Mouse (Mus musculus) bone marrow macrophage, adult 2 months (primary cell): ENCODE data around the gene Rftn2. TPM values are rescaled to one million over a fixed set of nuclear protein-coding genes. Genes with fewer than 3 reads are reported as not detected.

ENCODE experiments used
- H3K27ac ChIP-seq: 2 replicates; pipeline ENCODE4 v1.5.1; 2012; ENCODE audit warnings: low read depth, low read length; ENCODE audit not compliant: insufficient read depth
- H3K4me1 ChIP-seq: 2 replicates; pipeline ENCODE4 v1.6.1; 2012; ENCODE audit warnings: low read length; ENCODE audit not compliant: control insufficient read depth, insufficient read depth
- H3K4me3 ChIP-seq: 2 replicates; pipeline ENCODE4 v1.5.1; 2012; ENCODE audit warnings: mild to moderate bottlenecking, low read length, moderate library complexity; ENCODE audit not compliant: insufficient read depth
- CTCF ChIP-seq: IDR thresholded peaks from 2 replicates; pipeline ENCODE4 v1.5.1; 2012; ENCODE audit warnings: low read depth, mild to moderate bottlenecking, low read length, moderate library complexity
- POLR2A ChIP-seq: IDR thresholded peaks from 2 replicates; pipeline ENCODE4 v1.6.1; 2012; ENCODE audit warnings: mild to moderate bottlenecking, low read depth, low read length, borderline replicate concordance
- polyA plus RNA-seq: library from polyadenylated mRNA; stranded (reverse); fragments of >200 nt; gene quantifications from 2 replicates; pipeline ENCODE4 v1.2.4, GENCODE M21; 2012; ENCODE audit not compliant: missing spikeins, insufficient read depth, insufficient read length

Rftn2 gene
- polyA plus RNA-seq, 1 experiment, result 2.8 TPM

DNA sequence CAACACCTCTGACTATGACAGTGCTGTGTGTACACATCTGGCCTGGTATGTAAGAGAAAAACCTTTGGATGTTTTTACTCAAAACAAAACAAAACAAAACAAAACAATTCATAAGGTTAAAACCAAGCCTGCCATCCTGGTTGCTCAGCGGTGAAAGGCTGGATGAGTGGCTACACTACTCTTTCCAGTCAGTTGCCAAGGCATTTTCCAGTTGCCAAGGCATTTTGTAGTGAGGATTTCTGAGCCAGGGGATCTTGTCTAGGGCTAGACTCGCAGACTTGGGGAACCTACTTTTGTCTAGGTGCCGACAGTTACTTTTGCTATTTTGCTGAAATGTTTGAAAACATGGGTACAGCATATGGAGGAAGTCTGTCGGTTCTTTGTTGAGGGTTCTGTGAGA lies 31.6 kb downstream of the Rftn2 start:
- no peak for TF ChIP-seq CTCF
- no peak for TF ChIP-seq POLR2A
- H3K4me1 ChIP-seq, result no peaks in the 10 kb centered on the region
- H3K27ac ChIP-seq, result no peak overlapping the region
- H3K4me3 ChIP-seq, result no peak overlapping the region

DNA sequence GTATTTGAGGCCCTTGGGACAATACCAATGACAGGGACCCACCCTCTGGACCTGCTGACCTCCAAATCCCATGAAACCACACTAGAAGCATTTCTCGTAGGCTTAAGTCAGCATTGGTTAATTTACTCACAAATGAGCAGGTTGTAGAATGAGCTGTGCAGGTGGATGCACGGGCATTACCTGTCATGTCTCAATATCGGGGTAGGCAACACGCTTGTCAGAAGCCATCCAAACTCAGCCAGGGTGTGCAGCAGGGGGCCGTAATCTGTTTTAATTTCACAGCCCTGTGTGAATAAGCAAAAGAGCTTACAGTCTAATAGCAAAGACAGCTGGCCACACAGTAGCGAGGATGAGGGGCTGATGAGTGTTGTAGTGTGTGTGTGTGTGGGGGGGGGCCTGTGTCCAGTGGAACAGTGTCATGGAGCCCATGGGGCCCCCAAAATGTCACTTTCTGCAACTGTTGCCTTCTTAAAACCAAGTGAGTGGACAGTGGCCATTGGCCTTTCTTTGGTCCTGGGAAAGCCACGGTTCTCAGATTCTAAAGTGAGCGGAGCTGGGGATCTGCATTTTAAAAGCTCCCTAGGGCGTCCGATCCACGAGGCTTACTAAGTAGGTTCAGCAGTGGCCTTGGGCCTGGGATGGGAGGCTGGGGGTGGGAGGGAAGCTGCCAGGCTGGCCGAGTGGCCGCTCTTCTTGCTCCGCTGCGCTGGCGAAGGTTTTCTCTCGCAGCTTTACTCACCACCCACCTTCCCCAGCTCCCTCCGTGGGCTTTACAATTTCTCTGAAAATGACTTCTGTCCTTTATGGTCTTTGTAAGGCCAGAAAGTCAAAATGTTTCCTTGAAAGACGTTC lies 32.3 kb downstream of the Rftn2 start:
- H3K4me1 ChIP-seq, result no peaks in the 10 kb centered on the region
- no peak for TF ChIP-seq POLR2A
- TF ChIP-seq CTCF, result no peak
- no peak overlapping the region for H3K27ac ChIP-seq
- H3K4me3 ChIP-seq, result no peak overlapping the region

DNA sequence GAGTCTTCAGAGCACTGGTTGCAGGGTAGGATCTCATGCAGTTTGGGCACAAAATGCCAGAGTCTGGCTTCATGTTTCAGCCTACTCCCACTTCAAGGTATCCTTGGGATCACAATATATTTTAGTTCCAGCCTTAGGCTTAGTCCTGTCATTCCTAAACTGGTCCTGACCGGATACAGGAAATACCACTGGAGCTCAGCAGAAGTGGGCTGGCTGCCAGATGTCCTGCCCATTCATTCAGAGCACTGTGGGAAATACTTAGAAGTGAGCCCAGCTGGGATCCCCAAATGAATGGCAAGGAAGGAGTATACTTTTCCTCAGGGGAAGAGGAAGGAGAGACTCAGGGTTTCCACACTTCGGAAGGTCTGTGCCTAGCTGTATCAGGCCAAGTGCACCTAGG lies 33.3 kb downstream of the Rftn2 start:
- TF ChIP-seq POLR2A (no peak), CTCF (no peak)
- no peaks in the 10 kb centered on the region for H3K4me1 ChIP-seq
- no peak overlapping the region for H3K4me3 ChIP-seq
- H3K27ac ChIP-seq, result no peak overlapping the region

DNA sequence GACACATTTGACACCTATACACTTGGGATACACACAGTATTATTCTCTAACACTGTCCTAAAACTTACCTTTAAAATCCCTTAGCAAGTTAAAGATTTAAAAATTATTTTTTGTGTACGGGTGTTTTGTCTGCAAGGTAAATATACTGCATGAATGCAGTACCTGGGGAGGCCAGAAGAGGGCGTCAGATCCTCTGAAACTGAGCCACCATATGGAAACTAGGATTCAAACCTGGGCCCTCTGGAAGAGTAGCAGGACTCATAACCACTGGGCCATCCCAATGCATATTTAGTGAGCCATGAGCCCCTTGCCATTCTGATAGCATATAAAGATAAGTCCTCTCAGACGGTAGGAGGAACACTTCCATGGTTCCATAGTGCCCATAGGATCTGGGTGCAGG lies 33.8 kb downstream of the Rftn2 start:
- no peak overlapping the region for H3K27ac ChIP-seq
- no peak overlapping the region for H3K4me3 ChIP-seq
- H3K4me1 ChIP-seq, result no peaks in the 10 kb centered on the region
- TF ChIP-seq CTCF (peak; percentile 84), POLR2A (no peak)

DNA sequence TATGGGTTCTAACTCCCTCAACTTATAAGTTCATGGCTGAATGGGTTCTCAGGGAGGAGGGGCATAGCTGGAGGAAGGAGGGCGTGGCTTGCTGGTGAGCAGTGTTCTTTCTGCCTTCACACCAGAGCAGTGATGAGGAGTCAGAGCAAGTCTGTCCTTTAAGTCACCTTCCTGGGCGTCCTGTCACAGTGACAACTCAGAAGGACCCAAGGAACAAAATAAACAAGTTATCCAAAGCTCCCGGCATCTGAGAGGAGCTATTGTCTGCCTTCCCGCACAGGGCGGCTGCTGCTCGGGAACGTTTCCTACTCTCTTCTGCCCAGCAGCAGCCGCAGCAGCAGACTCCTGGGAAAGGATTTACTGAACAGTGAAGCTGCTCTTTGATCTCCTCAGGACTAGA lies 34.6 kb downstream of the Rftn2 start:
- Histone ChIP-seq H3K4me1 (no peaks in the 10 kb centered on the region), H3K27ac (no peak overlapping the region), H3K4me3 (no peak overlapping the region)
- TF ChIP-seq CTCF (no peak), POLR2A (no peak)

DNA sequence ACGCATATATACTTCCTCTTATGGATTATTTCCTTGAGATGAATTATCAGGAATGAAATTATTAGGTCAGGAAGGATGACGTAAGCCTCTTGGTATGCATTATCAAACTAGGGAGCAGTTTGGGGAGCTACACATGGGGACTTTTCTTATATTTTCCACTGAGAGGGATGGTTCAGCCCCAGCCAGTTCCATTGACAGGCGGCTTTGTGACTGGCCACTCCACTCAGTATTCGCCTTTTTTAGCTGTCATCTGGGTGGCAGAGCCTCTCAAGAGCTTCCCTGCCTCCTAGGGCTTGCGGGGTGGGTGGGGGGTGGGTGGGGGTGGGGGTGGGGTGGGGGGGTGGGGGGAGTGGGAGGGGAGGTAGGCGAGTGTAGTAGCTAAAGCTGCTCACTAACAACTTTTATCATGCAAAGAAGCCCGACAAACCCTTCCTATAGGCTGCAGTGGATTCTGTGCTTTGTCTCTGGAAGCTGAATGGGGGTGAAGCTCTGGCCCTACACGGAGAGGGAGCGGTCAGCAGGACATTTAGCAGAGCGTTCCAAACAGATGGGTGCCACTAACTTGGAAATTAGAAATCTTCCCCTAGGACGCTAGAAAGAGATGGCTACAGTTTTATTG lies 39.9 kb downstream of the Rftn2 start:
- Histone ChIP-seq H3K4me3 (no peak overlapping the region), H3K4me1 (no peaks in the 10 kb centered on the region), H3K27ac (no peak overlapping the region)
- no peak for TF ChIP-seq POLR2A
- TF ChIP-seq CTCF, result no peak

DNA sequence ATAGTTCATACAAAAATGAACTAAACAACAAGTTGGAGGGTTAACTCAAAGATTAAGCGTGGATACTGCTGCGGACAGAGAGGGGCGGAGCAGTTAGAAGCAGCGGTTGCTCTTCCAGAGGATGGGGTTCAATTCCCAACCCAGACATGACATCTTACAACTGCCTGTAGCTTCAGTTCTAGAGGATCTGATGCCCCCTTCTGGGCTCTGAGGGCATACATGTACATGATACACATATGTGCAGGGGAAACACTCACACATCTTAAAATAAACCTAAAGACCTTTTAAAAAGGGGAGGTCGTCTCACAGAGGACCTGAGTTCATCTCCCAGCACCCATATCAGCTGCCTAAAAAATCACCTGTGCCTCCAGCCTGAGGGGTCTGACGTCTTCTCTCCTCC lies 40.9 kb downstream of the Rftn2 start:
- no peak overlapping the region for H3K27ac ChIP-seq
- no peak overlapping the region for H3K4me3 ChIP-seq
- TF ChIP-seq CTCF, result no peak
- no peak for TF ChIP-seq POLR2A
- H3K4me1 ChIP-seq, result no peaks in the 10 kb centered on the region

DNA sequence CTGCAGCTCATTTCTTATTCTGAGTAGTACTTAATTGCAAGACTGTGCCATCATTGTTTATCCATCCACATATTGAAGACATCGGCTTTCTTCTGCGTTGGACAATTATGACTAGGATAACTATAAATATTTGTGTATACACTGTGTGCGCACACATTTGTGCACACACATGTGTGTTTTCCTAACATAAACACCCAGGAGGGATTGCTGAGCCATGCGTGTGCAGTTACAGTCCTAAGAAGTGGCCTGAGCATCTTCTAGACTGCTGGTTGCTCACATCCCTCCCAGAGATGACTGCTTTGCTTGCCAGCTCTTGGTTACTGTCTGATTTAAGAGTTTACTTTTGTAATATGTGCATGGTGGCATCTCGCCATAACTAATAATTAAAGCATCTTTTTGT lies 44.2 kb downstream of the Rftn2 start:
- Histone ChIP-seq H3K4me3 (no peak overlapping the region), H3K4me1 (no peaks in the 10 kb centered on the region), H3K27ac (no peak overlapping the region)
- TF ChIP-seq CTCF (no peak), POLR2A (no peak)

DNA sequence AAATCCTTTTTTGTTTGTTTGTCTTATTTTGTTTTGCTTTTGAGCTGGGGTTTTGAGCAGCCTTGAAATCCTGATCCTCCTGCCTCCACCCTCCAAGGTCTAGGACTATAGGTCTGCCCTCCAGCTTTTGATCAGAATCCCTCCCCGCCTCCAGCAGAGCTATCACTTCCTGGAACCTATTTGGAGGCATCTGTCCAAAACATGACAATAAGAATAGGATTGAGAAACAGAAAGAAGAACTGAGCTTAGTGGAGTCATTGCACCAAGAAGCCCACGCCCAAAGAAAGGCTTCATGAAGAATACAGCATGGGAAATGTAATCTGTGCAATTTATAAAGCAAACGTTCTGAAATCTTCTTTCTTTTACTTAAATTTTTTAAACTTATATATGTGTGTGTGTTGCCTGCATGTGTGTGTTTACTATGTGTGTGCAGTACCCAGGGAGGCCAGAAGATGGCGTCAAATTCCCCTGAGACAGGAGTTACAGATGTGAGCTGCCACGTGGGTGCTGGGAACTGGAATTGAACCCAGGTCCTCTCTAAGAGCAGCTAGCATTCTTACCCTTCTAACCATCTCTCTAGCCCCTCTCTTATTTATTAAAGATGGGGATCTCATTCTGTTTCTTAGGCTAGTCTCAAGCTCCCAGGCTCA lies 46.5 kb downstream of the Rftn2 start:
- TF ChIP-seq POLR2A, result no peak
- TF ChIP-seq CTCF, result 0 out of 2 replicates have a peak, but pooled peaks have one; percentile 30
- no peak overlapping the region for H3K27ac ChIP-seq
- H3K4me3 ChIP-seq, result no peak overlapping the region
- no peaks in the 10 kb centered on the region for H3K4me1 ChIP-seq

DNA sequence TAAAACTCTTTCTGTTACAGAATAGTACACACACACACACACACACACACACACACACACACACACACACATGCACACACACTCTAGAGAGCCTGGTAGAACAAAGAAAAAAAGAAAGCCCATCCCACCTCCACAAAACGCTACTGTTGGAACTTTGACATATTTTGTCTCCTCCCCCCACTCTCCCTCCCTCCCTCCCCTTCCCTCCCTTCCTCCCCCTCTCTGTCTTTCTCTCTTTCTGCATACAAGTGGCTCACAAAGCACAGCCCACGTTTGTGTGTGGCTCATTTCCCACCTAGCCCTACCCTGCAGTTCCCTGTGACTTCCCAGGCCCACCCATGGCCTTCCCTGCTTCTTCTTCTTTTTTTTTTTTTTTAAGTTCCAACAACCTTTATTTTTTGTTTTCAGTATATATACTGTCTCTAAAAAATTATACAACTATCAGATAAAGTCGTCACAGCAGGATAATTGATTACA lies 52.0 kb downstream of the Rftn2 start:
- TF ChIP-seq POLR2A (no peak), CTCF (no peak)
- H3K27ac ChIP-seq, result no peak overlapping the region

More for the DNA sequence above, 52.0 kb downstream of the Rftn2 start:
- H3K4me3 ChIP-seq, result no peak overlapping the region
- H3K4me1 ChIP-seq, result no peaks in the 10 kb centered on the region
